Mouse (Mus musculus) retina, adult 2 months (tissue): ENCODE results near the gene Tex52.

ENCODE experiments used
- DNase-seq: peaks from one replicate; pipeline ENCODE4 v3.0.0-alpha.2; 2012; ENCODE audit warnings: low read depth, low spot score

The Tex52 gene

GRCm38 (mm10) chr6:128375192-128375591, at the start of gene Tex52, which contains the start of gene Gm44596:
TSS of gene Tex52 (plus strand) at chr6:128375456.
TSS of gene Gm44596 (plus strand) at chr6:128375503.
- no peak for DNase-seq

GRCm38 (mm10) chr6:128334397-128335124, 40.7 kb upstream of the Tex52 start:
- no peak for DNase-seq

- no peak for DNase-seq
Observed at GRCm38 (mm10) chr6:128337467-128337866, 37.8 kb upstream of the Tex52 start.

GRCm38 (mm10) chr6:128338876-128339275, 36.4 kb upstream of the Tex52 start:
- DNase-seq = no peak

- DNase-seq = no peak
Observed at GRCm38 (mm10) chr6:128341956-128342723, 33.1 kb upstream of the Tex52 start.

GRCm38 (mm10) chr6:128345623-128346022, 29.6 kb upstream of the Tex52 start:
- DNase-seq = no peak

- no peak for DNase-seq
Observed at GRCm38 (mm10) chr6:128346782-128347181, 28.5 kb upstream of the Tex52 start.

- DNase-seq = no peak
Observed at GRCm38 (mm10) chr6:128349711-128350110, 25.5 kb upstream of the Tex52 start.

GRCm38 (mm10) chr6:128354140-128354539, 21.1 kb upstream of the Tex52 start:
- DNase-seq = no peak

GRCm38 (mm10) chr6:128355201-128355681, 20.0 kb upstream of the Tex52 start:
- no peak for DNase-seq

GRCm38 (mm10) chr6:128355726-128356416, 19.4 kb upstream of the Tex52 start, which contains the start of gene Tulp3:
TSS of gene Tulp3 (minus strand) at chr6:128355851.
- DNase-seq = peak; percentile 70

- DNase-seq = no peak
Observed at GRCm38 (mm10) chr6:128358999-128359398, 16.3 kb upstream of the Tex52 start.

- DNase-seq = no peak
Observed at GRCm38 (mm10) chr6:128361901-128362300, 13.4 kb upstream of the Tex52 start.

GRCm38 (mm10) chr6:128362381-128363006, 12.8 kb upstream of the Tex52 start, which contains the start of the genes Rhno1 and Foxm1:
TSS of gene Rhno1 (minus strand) at chr6:128362911.
TSS of gene Foxm1 (plus strand) at chr6:128362967.
- no peak for DNase-seq

GRCm38 (mm10) chr6:128363007-128363825, 12.0 kb upstream of the Tex52 start:
- DNase-seq = no peak

GRCm38 (mm10) chr6:128364721-128365120, 10.5 kb upstream of the Tex52 start:
- no peak for DNase-seq

GRCm38 (mm10) chr6:128366466-128366865, 8.8 kb upstream of the Tex52 start:
- no peak for DNase-seq

GRCm38 (mm10) chr6:128370040-128370439, 5.2 kb upstream of the Tex52 start:
- no peak for DNase-seq

- DNase-seq = no peak
Observed at GRCm38 (mm10) chr6:128376371-128377085, 1.3 kb downstream of the Tex52 start.

- no peak for DNase-seq
Observed at GRCm38 (mm10) chr6:128379636-128380035, 4.4 kb downstream of the Tex52 start.
